Mouse (Mus musculus) intestine, embryonic 15.5 days (tissue): ENCODE measurements around the gene 4933405L10Rik. TPM values are rescaled to one million over a fixed set of nuclear protein-coding genes. Genes with fewer than 3 reads are reported as not detected.

ENCODE experiments used
- ATAC-seq: fragments of 200-750 bp; cut with Nextera tagmentation; 2 replicates; pipeline ENCODE4 v1.8.0; 2017; ENCODE audit warnings: moderate TSS enrichment, moderate library complexity
- H3K27ac ChIP-seq: fragments of 300-500 bp; sonication (generic); 2 replicates; pipeline ENCODE4 v1.5.1; 2015; ENCODE audit warnings: mild to moderate bottlenecking, inconsistent platforms
- H3K27me3 ChIP-seq: fragments of 300-500 bp; sonication (generic); replicated peaks from 2 replicates; pipeline ENCODE4 v1.6.1; 2015; ENCODE audit warnings: inconsistent platforms
- H3K36me3 ChIP-seq: fragments of 300-500 bp; sonication (generic); 2 replicates; pipeline ENCODE4 v1.6.1; 2015; ENCODE audit warnings: inconsistent platforms
- H3K4me1 ChIP-seq: fragments of 300-500 bp; sonication (generic); replicated peaks from 2 replicates; pipeline ENCODE4 v1.6.1; 2015; ENCODE audit warnings: inconsistent platforms
- H3K4me2 ChIP-seq: fragments of 300-500 bp; sonication (generic); replicated peaks from 2 replicates; pipeline ENCODE4 v1.6.1; 2015; ENCODE audit warnings: mild to moderate bottlenecking, inconsistent platforms
- H3K4me3 ChIP-seq: fragments of 300-500 bp; sonication (generic); replicated peaks from 2 replicates; pipeline ENCODE4 v1.5.1; 2015; ENCODE audit warnings: inconsistent platforms
- H3K9ac ChIP-seq: fragments of 300-500 bp; sonication (generic); 2 replicates; pipeline ENCODE4 v1.6.1; 2015; ENCODE audit warnings: inconsistent platforms
- H3K9me3 ChIP-seq: fragments of 300-500 bp; sonication (generic); 2 replicates; pipeline ENCODE4 v1.6.1; 2016; ENCODE audit warnings: inconsistent platforms
- WGBS: fragments of 180-500 bp; shearing (Covaris S2); methylation state at CpG from one replicate; pipeline ENCODE4 v1.1.7; 2015; 5-methylcytosine and 5-hydroxymethylcytosine counted together
- polyA plus RNA-seq: library from polyadenylated mRNA; unstranded; fragments of >200 nt; fragmentation: Nextera tagmentation; extraction: Ambion mirVana; gene quantifications from 2 replicates; pipeline ENCODE4 v1.2.1, GENCODE M21; 2015

The 4933405L10Rik gene
- polyA plus RNA-seq, 1 experiment from 2014 or later = 0.13 TPM

DNA sequence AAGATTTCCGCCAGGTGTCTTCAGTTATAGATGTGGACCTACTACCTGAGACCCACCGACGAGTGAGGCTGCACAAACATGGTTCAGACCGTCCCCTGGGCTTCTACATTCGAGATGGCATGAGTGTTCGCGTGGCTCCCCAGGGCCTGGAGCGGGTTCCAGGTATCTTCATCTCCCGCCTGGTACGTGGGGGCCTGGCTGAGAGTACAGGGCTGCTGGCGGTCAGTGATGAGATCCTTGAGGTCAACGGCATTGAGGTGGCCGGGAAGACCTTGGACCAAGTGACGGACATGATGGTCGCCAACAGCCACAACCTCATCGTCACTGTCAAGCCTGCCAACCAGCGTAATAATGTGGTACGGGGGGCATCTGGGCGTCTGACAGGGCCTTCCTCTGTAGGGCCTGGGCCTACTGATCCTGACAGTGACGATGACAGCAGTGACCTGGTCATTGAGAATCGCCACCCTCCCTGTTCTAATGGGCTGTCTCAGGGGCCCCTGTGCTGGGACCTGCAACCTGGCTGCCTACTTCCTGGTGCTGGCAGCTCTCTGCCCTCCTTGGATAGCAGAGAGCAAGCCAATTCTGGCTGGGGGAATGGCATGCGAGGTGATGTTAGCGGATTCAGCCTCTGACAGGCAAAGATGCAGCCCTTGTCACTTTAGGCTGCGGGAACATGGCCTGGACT is 4.6 kb upstream of the 4933405L10Rik start:
- 90% methylated on average over 24 of the region's 24 CpGs for WGBS

GRCm38 (mm10) chr8:105704146-105704812 is 3.2 kb upstream of the 4933405L10Rik start:
- no peak for ATAC-seq
- no peaks in the 10 kb centered on the region for H3K27me3 ChIP-seq
- H3K4me3 ChIP-seq = no peak overlapping the region
- no peaks in the 10 kb centered on the region for H3K9me3 ChIP-seq
- peaks cover 10% of the 10 kb centered on the region; the same call in 1 of the 2 replicates for H3K36me3 ChIP-seq
- no peak overlapping the region for H3K9ac ChIP-seq
- H3K4me1 ChIP-seq = peaks cover 24% of the 10 kb centered on the region
- 94% methylated on average over 34 of the region's 34 CpGs for WGBS
- H3K27ac ChIP-seq = no peak overlapping the region
- H3K4me2 ChIP-seq = no peak overlapping the region

More for the DNA sequence above, 4.6 kb upstream of the 4933405L10Rik start:
- Histone ChIP-seq H3K27ac (no peak overlapping the region), H3K9ac (no peak overlapping the region), H3K36me3 (peaks cover 10% of the 10 kb centered on the region; the same call in 1 of the 2 replicates), H3K9me3 (no peaks in the 10 kb centered on the region), H3K4me2 (no peak overlapping the region), H3K27me3 (no peaks in the 10 kb centered on the region), H3K4me1 (peaks cover 21% of the 10 kb centered on the region), H3K4me3 (no peak overlapping the region)
- no peak for ATAC-seq

DNA sequence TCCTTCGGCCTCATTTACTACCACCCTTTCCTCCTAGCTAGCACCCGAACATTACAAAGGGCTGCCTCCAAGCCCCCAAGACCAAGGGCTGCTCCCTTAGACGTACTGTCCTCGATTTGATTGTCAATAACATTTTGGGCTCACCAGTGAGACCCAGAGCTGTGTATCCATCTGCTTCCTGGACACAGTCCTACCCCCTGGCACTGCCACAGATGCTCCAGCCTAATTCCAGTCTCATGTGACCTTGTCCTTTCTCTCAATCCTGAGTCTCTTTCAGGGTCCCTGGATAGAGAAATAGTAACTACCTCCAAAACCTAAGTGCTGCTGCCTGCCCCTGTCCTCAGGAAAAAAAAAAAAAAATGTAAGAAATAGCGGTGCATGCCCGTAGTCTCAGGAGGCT is 2.5 kb upstream of the 4933405L10Rik start:
- Histone ChIP-seq H3K27ac (no peak overlapping the region), H3K4me3 (no peak overlapping the region), H3K9me3 (no peaks in the 10 kb centered on the region), H3K4me2 (no peak overlapping the region), H3K36me3 (peaks cover 10% of the 10 kb centered on the region; the same call in 1 of the 2 replicates), H3K27me3 (no peaks in the 10 kb centered on the region), H3K4me1 (peaks cover 20% of the 10 kb centered on the region), H3K9ac (no peak overlapping the region)
- WGBS = 92% methylated on average over 6 of the region's 6 CpGs
- ATAC-seq = no peak

GRCm38 (mm10) chr8:105706426-105706825 is 1.0 kb upstream of the 4933405L10Rik start:
- no peak overlapping the region for H3K9ac ChIP-seq
- no peak overlapping the region for H3K4me3 ChIP-seq
- no peak overlapping the region for H3K27ac ChIP-seq
- 83% methylated on average over 12 of the region's 12 CpGs for WGBS
- no peak overlapping the region for H3K4me2 ChIP-seq
- H3K27me3 ChIP-seq = no peaks in the 10 kb centered on the region
- peaks cover 10% of the 10 kb centered on the region; the same call in 1 of the 2 replicates for H3K36me3 ChIP-seq
- H3K9me3 ChIP-seq = no peaks in the 10 kb centered on the region
- ATAC-seq = no peak
- peaks cover 16% of the 10 kb centered on the region for H3K4me1 ChIP-seq

GRCm38 (mm10) chr8:105708675-105709074 is 1.2 kb downstream of the 4933405L10Rik start:
- Histone ChIP-seq H3K9ac (no peak overlapping the region), H3K36me3 (peaks cover 7% of the 10 kb centered on the region; the same call in 1 of the 2 replicates), H3K27me3 (no peaks in the 10 kb centered on the region), H3K4me3 (no peak overlapping the region), H3K9me3 (no peaks in the 10 kb centered on the region), H3K27ac (no peak overlapping the region), H3K4me1 (peaks cover 9% of the 10 kb centered on the region; the same call in 1 of the 2 replicates), H3K4me2 (no peak overlapping the region)
- 92% methylated on average over 8 of the region's 8 CpGs for WGBS
- no peak for ATAC-seq

DNA sequence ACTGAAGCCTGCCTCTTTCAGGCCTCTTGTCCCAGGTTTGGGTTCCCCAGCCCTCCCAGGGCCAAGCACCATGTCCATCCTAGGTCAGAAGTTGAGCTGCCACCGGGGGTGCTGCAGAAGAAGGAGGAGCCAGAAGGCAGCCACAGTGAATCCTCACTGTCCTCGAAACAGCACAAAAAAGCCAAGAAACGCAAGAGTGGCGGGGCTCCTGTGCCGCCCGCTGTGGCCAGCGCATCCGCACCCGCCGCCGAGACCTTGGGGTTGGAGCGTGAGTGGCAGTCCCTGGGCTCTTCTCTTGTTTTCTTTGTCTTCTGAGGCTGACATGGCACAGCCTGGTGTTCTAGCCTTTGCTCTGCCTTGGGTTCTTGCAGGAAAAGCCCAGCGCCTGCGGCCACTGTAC is 1.9 kb downstream of the 4933405L10Rik start:
- no peak for ATAC-seq
- H3K9ac ChIP-seq = no peak overlapping the region
- 0 out of 2 replicates have a peak, but pooled peaks cover 2% of the 10 kb centered on the region for H3K36me3 ChIP-seq
- no peaks in the 10 kb centered on the region for H3K9me3 ChIP-seq
- peaks cover 9% of the 10 kb centered on the region; the same call in 1 of the 2 replicates for H3K4me1 ChIP-seq
- H3K4me3 ChIP-seq = no peak overlapping the region
- 73% methylated on average over 14 of the region's 14 CpGs for WGBS
- H3K27ac ChIP-seq = no peak overlapping the region
- no peak overlapping the region for H3K4me2 ChIP-seq
- no peaks in the 10 kb centered on the region for H3K27me3 ChIP-seq

- H3K4me2 ChIP-seq = no peak overlapping the region
- ATAC-seq = no peak
These were observed 4.8 kb downstream of the 4933405L10Rik start for GRCm38 (mm10) chr8:105712286-105712685.

DNA sequence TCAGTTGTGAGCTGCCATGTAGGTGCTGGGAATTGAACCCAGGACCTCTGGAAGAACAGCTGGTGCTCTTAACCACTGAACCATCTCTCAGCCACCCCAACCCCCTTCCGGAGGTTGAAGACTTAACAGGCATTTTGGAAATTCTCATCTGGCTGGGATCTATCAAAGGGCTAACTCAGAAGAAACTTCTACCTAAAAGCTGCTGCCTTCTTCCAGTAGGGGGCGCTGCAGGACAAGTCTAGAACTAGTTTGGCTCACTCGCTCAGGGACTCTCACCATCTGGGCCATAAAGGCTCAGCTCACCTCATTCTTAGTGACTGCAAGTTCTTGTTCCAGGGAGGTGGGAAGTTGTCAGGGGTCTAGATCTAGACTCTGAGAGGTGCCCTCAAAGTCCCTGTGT is 6.7 kb downstream of the 4933405L10Rik start:
- Histone ChIP-seq H3K9me3 (no peaks in the 10 kb centered on the region), H3K4me2 (no peak overlapping the region), H3K9ac (no peak overlapping the region), H3K4me3 (no peak overlapping the region), H3K4me1 (no peaks in the 10 kb centered on the region), H3K27ac (no peak overlapping the region), H3K36me3 (no peaks in the 10 kb centered on the region), H3K27me3 (no peaks in the 10 kb centered on the region)
- 4% methylated on average over 3 of the region's 3 CpGs for WGBS
- peak; percentile 72 for ATAC-seq

More at GRCm38 (mm10) chr8:105712286-105712685, 4.8 kb downstream of the 4933405L10Rik start:
- Histone ChIP-seq H3K27me3 (no peaks in the 10 kb centered on the region), H3K36me3 (no peaks in the 10 kb centered on the region), H3K27ac (no peak overlapping the region), H3K4me1 (peaks cover 6% of the 10 kb centered on the region; the same call in 1 of the 2 replicates), H3K9ac (no peak overlapping the region), H3K9me3 (no peaks in the 10 kb centered on the region), H3K4me3 (no peak overlapping the region)
- 80% methylated on average over 3 of the region's 3 CpGs for WGBS

DNA sequence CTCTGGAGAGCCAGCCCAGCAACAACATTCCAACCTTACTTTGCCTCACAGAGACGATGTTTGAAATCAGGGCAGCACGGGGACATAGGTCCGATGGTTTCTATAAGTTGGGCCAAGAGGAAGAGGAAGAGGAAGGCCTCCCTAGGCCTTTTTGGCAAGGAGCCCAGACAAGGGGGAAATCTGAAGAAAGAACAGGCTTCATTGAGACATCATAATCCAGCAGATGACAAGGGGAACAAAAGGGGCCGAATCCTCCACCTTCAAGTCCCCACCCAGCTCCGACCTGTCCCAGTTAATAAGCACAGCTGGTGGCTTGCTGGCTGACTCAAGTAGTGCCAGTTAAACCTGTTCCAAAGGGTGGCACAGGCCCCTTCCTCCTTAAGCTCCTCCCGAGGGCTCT is 7.6 kb downstream of the 4933405L10Rik start:
- Histone ChIP-seq H3K9ac (no peak overlapping the region), H3K4me2 (no peak overlapping the region), H3K27ac (no peak overlapping the region), H3K4me1 (no peaks in the 10 kb centered on the region), H3K9me3 (no peaks in the 10 kb centered on the region), H3K4me3 (no peak overlapping the region), H3K36me3 (no peaks in the 10 kb centered on the region), H3K27me3 (no peaks in the 10 kb centered on the region)
- WGBS = 72% methylated on average over 6 of the region's 6 CpGs
- ATAC-seq = no peak

- 92% methylated on average over 15 of the region's 15 CpGs for WGBS
- ATAC-seq = no peak
These were observed 9.0 kb downstream of the 4933405L10Rik start for GRCm38 (mm10) chr8:105716302-105716945.

DNA sequence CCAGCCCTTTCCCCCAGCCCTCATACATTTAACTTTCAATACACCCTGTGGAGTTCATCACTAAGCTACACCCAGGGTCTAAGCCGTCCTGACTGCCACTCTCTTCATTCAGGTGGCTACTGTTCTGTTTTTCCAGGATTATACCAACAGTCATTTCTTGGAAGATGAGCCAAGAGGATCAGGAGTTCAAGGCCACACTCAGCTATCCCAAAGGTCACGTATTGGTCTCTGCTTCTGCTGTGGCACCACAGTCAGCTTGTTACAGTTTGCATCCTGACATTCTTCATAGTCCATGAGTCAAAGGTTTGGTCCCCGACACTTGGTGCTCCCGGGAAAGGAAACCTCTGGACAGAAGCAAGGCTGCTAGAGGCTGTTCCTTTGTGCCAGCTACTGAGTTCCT is 12.2 kb downstream of the 4933405L10Rik start:
- Histone ChIP-seq H3K9ac (no peak overlapping the region), H3K9me3 (no peaks in the 10 kb centered on the region), H3K27ac (no peak overlapping the region), H3K27me3 (no peaks in the 10 kb centered on the region), H3K36me3 (no peaks in the 10 kb centered on the region), H3K4me2 (no peak overlapping the region), H3K4me1 (no peaks in the 10 kb centered on the region), H3K4me3 (no peak overlapping the region)
- ATAC-seq = no peak
- 84% methylated on average over 4 of the region's 4 CpGs for WGBS

More at GRCm38 (mm10) chr8:105716302-105716945, 9.0 kb downstream of the 4933405L10Rik start:
- H3K4me1 ChIP-seq = no peaks in the 10 kb centered on the region
- H3K36me3 ChIP-seq = no peaks in the 10 kb centered on the region
- H3K27ac ChIP-seq = no peak overlapping the region
- H3K4me3 ChIP-seq = no peak overlapping the region
- H3K27me3 ChIP-seq = no peaks in the 10 kb centered on the region
- no peak overlapping the region for H3K9ac ChIP-seq
- no peak overlapping the region for H3K4me2 ChIP-seq
- H3K9me3 ChIP-seq = no peaks in the 10 kb centered on the region

DNA sequence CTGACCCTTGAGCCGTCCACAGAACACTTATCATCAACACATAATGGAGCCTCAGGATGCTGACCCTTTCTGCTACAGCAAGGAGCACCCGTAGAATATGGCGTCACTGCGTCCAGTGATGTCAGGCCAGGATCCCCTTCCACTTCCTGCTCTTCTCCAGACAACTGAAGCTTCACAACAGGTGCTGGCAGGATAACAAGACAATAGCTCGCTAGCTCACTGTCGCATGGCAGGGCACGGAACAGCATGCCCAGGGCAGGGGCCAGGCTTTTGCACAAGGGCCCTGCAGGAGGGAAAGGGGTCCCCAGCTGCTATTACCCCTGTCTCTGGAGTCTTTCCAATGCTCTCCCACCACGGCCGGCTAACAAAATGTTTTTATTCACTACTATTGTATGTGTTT is 15.4 kb downstream of the 4933405L10Rik start:
- H3K9ac ChIP-seq = no peak overlapping the region
- WGBS = 88% methylated on average over 9 of the region's 9 CpGs
- no peaks in the 10 kb centered on the region for H3K27me3 ChIP-seq
- no peak for ATAC-seq
- H3K27ac ChIP-seq = no peak overlapping the region
- no peak overlapping the region for H3K4me2 ChIP-seq
- H3K4me1 ChIP-seq = no peaks in the 10 kb centered on the region
- H3K9me3 ChIP-seq = no peaks in the 10 kb centered on the region
- H3K36me3 ChIP-seq = 0 out of 2 replicates have a peak, but pooled peaks cover 3% of the 10 kb centered on the region
- no peak overlapping the region for H3K4me3 ChIP-seq
